Mouse (Mus musculus) layer of hippocampus, postnatal 14 days (tissue): ENCODE results near the gene Ndufv2. TPM values are rescaled to one million over a fixed set of nuclear protein-coding genes. Genes with fewer than 3 reads are reported as not detected.

Source experiments
- DNase-seq, 2 experiments: peaks; one replicate each; pipeline ENCODE4 v3.0.0; 2021 to 2022; ENCODE audit warnings: low spot score in 2 of 2, mixed read lengths in 1 of 2
- long read RNA-seq, 2 experiments: library from polyadenylated mRNA; stranded (forward); transcript quantifications; one replicate each; pipeline ENCODE4 v2.0.0; 2021
- total RNA-seq, 2 experiments: library from RNA; stranded (reverse); gene quantifications; 2 replicates each; pipeline ENCODE4 v1.2.3; 2021

Gene Ndufv2
- 100 to 1,000 TPM; 252 to 265 TPM for total RNA-seq
- long read RNA-seq, experiment 1, transcript Ndufv2-203 (8 exons, 1,697 nt) = major isoform, 161 of 164 reads
- long read RNA-seq, experiment 1, partial matches to known transcripts = 1 of 164 reads
- long read RNA-seq, experiment 1, other reads (novel, unspliced or antisense) = 2 of 164 reads
- long read RNA-seq, experiment 2, transcript Ndufv2-203 (8 exons, 1,697 nt) = major isoform, 376 of 399 reads
- long read RNA-seq, experiment 2, partial matches to known transcripts = 6 of 399 reads
- long read RNA-seq, experiment 2, other reads (novel, unspliced or antisense) = 17 of 399 reads

DNA sequence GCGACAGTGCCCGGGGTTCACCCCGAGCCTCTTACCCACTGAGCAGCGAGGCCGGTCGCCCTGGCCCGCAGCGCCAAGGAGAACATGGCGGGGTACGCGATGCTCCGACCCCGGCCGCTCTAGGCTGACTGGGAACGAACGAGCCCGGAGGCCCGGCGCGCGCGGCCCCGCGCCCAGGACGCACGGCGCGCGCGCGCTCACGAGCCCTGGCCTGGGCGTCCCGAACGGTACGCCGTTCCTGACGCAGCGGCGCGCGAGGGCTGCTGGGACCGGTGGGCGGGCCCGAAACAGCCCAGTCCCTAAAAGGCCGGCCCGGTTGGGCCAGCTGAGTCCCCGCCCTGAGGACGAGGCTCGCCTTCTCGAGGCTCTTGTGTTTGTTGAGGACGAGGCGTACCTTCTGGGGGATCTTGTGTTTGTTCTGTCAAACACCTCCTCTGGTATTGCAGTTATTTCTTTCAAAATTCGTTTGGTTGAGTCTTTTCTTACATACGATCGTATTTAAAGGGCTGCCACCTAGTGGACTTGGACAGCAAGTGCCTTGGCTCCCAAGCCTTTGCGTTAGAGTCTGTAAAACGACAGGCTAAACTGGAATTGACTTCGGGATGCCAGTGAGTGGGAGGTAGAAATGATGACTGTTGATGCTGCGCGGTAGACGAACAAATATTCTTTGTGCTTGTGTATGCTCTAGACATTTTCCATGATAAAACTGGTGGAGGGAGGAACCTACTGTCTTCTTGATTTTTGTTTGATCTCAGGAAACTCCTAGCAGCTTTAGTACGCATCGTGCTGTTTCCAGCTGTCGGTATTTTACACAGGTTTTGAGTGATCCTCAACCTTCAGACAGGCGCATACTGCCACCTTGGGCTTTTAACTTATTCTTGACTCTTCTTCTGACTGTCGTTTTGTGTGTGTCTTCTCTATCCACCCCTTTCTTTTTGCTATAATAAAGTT is at the start of gene Ndufv2:
Gene Ndufv2 (minus strand): TSS at position 180 of the 951 bp plus-strand sequence.
- DNase-seq = peak; percentile 91 to 93

DNA sequence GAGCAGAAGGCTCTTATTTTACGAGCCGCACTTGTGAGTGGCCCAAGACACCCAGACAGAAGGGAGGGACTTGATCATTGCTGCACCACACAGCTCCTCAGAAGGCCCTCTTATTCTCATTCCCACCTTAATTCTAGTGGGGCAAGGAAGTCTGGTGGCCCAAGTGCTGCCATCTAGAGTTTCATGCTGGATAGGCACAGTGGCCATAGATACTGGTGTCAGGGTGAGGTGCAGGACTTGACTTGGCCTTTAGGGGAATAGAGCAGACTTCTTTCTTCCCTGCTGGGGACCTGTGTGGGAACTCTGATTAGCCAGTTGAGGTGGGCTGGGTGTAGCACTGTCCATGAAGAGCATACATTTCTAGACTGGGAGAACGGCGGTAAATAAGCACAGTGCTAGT is 29.9 kb upstream of the Ndufv2 start:
- DNase-seq = no peak

- DNase-seq = no peak
Measured at GRCm38 (mm10) chr17:66130371-66130770, 29.0 kb upstream of the Ndufv2 start.

- DNase-seq = no peak
Measured at GRCm38 (mm10) chr17:66125211-66125610, 23.9 kb upstream of the Ndufv2 start.

DNA sequence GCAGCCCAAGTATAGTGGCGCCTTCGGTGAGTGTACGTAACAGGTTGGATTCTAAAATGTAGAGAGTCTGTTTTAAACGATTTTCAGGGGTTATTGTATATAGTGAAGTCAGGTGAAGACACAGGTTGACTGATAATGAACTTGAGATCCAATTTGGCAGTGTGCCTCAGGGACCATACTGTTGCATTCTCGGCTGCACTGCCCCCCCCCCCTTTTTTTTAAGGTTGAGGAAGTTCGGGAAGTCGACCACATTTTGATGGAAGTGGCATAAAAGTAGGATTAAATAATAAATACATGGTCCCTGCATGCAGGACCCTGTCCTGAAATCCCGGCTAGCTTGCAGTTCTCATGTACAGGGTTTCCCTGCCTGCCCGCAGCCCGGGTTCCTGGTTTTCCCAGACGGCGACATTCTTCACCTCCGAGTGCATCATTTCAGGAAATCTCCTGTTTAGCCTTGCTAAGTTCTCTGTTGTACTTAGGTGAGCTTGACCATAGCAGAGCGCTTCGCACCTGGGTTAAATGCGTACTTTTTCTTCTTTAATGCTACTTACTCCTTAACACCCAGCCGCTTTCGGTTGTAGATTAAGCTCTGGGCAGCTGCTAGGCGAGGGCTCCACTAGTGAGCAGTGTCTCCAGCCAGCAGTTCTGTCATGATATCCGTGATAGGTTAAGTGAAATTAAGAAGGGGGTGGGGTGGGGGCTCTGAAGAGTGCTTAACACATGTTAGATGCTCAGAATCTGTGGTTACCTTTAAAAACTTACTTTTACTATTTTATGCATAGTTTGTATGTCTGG is 22.7 kb upstream of the Ndufv2 start:
- DNase-seq = no peak

DNA sequence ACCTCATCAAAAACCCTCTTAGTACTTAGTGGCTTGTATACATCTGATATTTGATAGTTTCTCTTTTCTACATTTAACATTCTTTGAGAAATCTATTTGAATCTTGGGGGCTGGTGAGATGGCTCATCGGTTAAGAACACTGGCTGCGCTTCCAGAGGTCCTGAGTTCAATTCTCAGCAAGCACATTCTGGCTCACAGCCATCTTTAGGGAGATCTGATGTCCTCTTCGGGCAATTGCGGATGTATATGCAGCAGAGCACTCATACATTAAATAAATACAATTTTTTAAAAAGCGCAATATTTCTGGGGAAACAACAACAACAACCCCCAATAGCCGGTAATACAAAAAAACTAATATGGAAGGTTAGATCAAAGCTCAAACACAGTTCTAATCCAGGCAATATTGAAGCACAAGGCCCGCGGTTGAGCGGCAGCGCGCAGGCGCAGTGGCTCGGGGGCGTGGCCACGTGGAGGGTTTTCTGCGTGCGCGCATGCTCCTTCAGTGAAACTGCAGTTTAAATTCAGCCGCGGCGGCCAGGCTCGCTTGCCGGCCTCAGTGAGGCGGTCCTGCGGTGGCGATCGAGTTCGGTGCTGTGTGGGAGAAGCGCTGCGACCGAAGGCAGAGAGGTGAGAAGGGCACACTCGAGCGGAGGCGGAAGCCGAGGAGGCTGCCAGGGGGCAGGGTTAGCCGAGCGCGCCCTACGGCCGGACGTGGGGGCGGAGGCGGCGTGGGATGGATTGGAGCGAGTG is 21.9 kb upstream of the Ndufv2 start, which contains the start of gene Ddx11:
Gene Ddx11 (plus strand): TSS at position 455 of the 750 bp plus-strand sequence.
- peak; percentile 92 to 93 for DNase-seq

DNA sequence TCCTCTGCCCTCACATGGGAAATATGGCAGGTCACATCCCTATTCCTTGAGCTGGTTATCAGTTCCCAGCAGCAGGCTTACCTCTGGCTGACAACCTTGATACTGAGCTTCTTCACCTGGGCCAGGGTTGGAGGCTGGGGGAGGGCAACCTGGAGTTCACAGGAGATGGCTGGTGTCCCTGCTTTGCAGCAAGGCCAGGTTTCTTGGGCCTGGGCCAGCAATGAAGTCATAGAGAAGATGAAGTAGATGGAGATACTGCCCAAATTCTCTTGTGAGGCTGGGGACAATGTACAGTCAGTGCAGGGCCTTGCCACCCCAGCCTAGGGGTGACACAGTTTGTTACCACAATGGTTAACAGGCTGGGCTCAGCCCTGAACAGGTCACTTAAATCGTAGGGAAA is 19.3 kb upstream of the Ndufv2 start:
- no peak for DNase-seq

- DNase-seq = no peak
Measured at GRCm38 (mm10) chr17:66118991-66119390, 17.6 kb upstream of the Ndufv2 start.

DNA sequence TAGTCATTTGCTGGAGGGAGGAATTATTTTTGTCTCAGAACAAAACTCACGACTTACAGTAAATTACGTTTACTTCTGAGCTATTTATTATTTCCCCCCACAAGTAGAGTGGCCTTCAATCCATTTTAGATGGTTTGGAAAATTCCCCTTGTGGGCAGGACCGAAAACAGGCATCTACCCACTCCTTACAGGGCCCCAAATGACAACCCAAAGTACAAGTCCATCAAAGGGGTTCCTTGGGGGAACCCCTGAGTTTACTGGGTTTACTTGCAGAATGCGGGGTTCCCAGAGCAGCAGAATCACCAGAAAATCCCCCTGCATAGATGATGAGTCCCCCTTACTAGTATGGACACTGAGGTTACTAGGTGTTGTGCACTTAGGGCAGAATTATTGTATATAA is 10.8 kb upstream of the Ndufv2 start:
- DNase-seq = no peak

DNA sequence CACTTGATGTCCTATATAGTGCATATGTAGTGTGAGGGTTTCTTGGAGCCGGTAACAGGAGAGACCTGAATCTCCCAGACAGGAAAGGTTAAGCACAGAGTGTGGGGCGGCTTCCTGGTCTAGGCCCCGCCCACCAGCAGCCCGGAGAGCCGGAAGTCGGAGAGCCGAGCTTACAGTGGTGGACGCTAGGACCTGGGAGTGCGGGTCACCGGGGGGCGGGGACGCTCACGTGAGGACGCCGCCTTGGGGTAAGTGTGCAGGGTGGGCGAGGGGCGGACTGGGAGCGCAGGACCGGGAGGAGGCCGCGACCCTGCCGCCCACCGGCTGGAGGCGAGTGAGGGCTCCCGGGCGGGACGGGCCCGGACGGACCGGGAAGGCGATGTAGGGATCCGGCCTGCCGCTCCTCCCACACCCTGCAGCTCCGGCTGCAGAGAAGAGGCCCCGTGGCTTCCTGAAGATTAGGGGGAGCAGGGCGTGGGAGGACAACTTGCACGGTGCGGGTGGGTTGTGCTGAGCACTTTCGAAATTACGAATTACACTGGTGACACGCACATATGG is 10.1 kb upstream of the Ndufv2 start, which contains the start of gene Washc1:
Gene Washc1 (plus strand): TSS at position 144 of the 558 bp plus-strand sequence.
- peak; percentile 77 to 85 for DNase-seq

GRCm38 (mm10) chr17:66110746-66111145 is 9.4 kb upstream of the Ndufv2 start:
- DNase-seq = no peak

DNA sequence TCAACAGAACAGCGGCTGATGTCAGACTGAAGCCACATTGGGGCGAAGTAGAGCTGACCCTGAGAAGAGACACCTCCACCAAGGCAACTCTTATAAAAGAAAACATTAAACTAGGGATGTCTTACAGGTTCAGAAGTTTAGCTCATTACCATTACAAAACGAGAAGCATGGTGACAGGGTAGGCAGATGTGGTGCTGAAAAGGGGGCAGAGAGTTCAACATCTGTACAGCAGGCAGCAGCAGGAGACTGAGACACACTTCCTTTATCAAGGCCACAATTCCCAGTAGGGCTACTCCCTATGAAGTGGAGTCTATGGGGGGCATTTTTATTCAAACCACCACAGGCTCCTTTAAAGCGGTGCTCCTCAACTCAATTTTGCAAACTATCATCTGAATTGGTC is 6.8 kb upstream of the Ndufv2 start:
- no peak for DNase-seq

- DNase-seq = no peak
Measured at GRCm38 (mm10) chr17:66107466-66107865, 6.1 kb upstream of the Ndufv2 start.

- DNase-seq = peak; percentile 36 to 55
Measured at GRCm38 (mm10) chr17:66106601-66107267, 5.4 kb upstream of the Ndufv2 start.

GRCm38 (mm10) chr17:66104076-66104475 is 2.7 kb upstream of the Ndufv2 start:
- no peak for DNase-seq

DNA sequence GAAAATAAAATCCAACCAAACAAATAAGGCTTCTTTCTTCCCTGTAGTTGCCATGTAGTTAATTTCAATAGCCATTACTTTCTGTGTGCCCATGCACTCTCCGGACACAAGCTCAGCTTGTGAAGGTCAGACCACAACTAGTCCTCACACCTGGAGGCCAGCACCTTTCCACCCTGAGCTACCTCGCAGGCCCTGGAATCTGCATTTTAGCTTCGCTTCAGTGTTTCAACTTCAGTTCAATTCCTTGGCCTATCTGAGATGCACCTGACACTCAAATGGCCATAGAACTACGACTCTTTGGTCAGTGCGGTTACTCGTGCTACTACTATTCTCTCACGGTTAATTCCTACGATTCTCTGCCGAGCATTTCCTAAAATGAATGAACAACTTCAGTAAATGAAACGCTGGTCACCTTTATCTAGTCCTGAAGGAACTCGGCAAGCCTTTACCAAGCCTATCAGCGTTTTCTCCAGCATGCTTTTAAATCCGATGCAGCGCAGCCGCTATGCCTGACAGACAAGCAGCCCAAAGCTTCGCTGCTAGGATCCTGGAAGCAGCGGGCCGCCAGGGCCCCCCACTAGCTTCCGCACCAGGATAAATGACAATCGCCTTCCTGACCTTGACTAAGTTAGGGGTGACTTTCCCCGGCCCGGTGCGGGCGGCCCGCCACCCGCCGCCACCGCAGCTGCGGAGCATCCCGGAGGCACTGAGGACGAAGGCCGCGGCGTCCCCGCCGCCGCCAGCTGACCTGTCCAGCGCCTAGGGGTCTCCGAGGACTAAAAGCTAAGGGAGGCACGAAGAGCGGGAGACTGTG is 586 bp downstream of the Ndufv2 start:
- DNase-seq = no peak

GRCm38 (mm10) chr17:66092664-66093063 is 8.7 kb downstream of the Ndufv2 start:
- DNase-seq = no peak

GRCm38 (mm10) chr17:66092065-66092464 is 9.3 kb downstream of the Ndufv2 start:
- no peak for DNase-seq

DNA sequence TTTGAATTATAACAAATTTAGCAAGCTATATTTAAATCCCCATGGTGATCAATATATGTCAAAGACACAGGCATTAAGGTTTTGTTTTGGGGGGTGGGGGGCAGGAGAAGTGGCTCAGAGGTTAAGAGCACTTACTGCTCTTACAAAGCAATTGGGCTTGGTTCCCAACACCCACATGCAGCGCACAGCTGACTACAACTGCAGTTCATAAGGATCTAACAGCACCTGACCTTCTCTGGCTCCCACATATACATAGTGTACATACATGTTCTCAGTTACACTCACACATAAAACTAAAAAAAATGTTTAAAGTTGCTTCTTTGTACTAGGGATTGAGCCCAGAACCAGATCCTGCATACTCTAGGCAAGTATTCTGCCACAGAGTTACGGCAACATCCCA is 10.0 kb downstream of the Ndufv2 start:
- DNase-seq = no peak
